8 mouse cellular contexts compared by ENCODE assay signal in the genomic region with DNA sequence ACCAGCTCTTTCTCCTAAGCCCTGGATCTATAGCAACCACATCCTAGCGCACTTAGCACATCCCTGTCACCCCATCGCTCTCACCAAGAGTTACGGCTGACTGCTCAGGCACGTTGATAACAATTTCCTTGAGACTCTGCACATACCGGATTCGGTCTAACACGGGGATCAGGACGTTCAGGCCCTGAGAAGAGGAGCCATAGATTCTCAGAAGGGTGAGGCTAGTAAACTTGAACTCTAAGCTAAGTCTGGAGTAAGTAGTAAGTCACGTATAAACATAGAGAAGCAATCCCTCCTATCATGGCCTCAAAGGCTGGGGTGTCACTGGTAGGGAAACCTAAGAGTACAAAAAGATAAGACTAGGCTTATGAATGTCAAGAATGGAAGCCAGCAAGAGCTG. TPM values are rescaled to one million over a fixed set of nuclear protein-coding genes. Genes with fewer than 3 reads are reported as not detected.
DNase-seq lines count a peak whose midpoint lies in the region; ATAC-seq and TF ChIP-seq lines count a peak whose summit lies in the region.

No protein-coding gene starts in this region.

- peaks cover 7% of the 10 kb centered on the region; the same call in 1 of the 2 replicates for H3K36me3 ChIP-seq in liver, adult 2 months (ENCODE audit: control insufficient read depth, insufficient read depth, low read length)
- H3K36me3 ChIP-seq in embryonic facial prominence, embryonic 14.5 days (ENCODE audit: control insufficient read depth, insufficient read depth, low read length): peaks cover 54% of the 10 kb centered on the region
- H3K36me3 ChIP-seq in intestine, embryonic 15.5 days: peaks cover 21% of the 10 kb centered on the region
- peaks cover 65% of the 10 kb centered on the region for H3K36me3 ChIP-seq in neural tube, embryonic 13.5 days

- peaks cover 6% of the 10 kb centered on the region; the same call in 1 of the 2 replicates for H3K4me1 ChIP-seq in liver, adult 2 months (ENCODE audit: control insufficient read depth, insufficient read depth, low read length)
- peaks cover 5% of the 10 kb centered on the region; the same call in 1 of the 2 replicates for H3K4me1 ChIP-seq in embryonic facial prominence, embryonic 14.5 days (ENCODE audit: control insufficient read depth, insufficient read depth, low read length)
- H3K4me1 ChIP-seq in intestine, embryonic 15.5 days (replicated peaks): peaks cover 9% of the 10 kb centered on the region
- peaks cover 26% of the 10 kb centered on the region for H3K4me1 ChIP-seq in neural tube, embryonic 13.5 days (replicated peaks)

- DNase-seq in liver, adult 2 months (ENCODE audit: extremely low read depth, low read depth, low spot score): no peak
- no peak for DNase-seq in liver
- DNase-seq in embryonic facial prominence, embryonic 14.5 days (ENCODE audit: low spot score): no peak
- no peak for DNase-seq in adrenal gland, adult 2 months
- no peak for DNase-seq in testis, postnatal 10 days (ENCODE audit: low spot score)
- no peak for DNase-seq in kidney, postnatal 4 days

- H3K9me3 ChIP-seq in embryonic facial prominence, embryonic 14.5 days (ENCODE audit: control insufficient read depth, low read length): no peaks in the 10 kb centered on the region
- H3K9me3 ChIP-seq in intestine, embryonic 15.5 days: no peaks in the 10 kb centered on the region
- no peaks in the 10 kb centered on the region for H3K9me3 ChIP-seq in neural tube, embryonic 13.5 days

- no peak for ATAC-seq in embryonic facial prominence, embryonic 14.5 days (ENCODE audit: low read depth)
- ATAC-seq in intestine, embryonic 15.5 days: no peak
- no peak for ATAC-seq in neural tube, embryonic 13.5 days (ENCODE audit: low read depth)

- TF ChIP-seq CTCF in liver, adult 2 months (IDR thresholded peaks at IDR 0.05; ENCODE audit: low read depth, low read length): no peak

- TF ChIP-seq POLR2A in liver, adult 2 months (IDR thresholded peaks at IDR 0.05; ENCODE audit: extremely low read depth, insufficient read depth, low read length): no peak

- WGBS in liver, adult 2 months: 70% methylated on average over 9 of the region's 9 CpGs
- 79% methylated on average over 9 of the region's 9 CpGs for WGBS in embryonic facial prominence, embryonic 14.5 days
- WGBS in intestine, embryonic 15.5 days: 67% methylated on average over 9 of the region's 9 CpGs
- 76% methylated on average over 9 of the region's 9 CpGs for WGBS in neural tube, embryonic 13.5 days

- peak overlapping the region; percentile 84 for H3K4me2 ChIP-seq in embryonic facial prominence, embryonic 14.5 days (ENCODE audit: low read depth, low read length)
- H3K4me2 ChIP-seq in intestine, embryonic 15.5 days (replicated peaks): peak overlapping the region; percentile 84
- peak overlapping the region; percentile 72 for H3K4me2 ChIP-seq in neural tube, embryonic 13.5 days

- peak overlapping the region; percentile 73 for H3K4me3 ChIP-seq in liver, adult 2 months (ENCODE audit: insufficient read depth, low read depth, low read length)
- H3K4me3 ChIP-seq in embryonic facial prominence, embryonic 14.5 days (ENCODE audit: low read depth, low read length): peak overlapping the region; percentile 86
- H3K4me3 ChIP-seq in intestine, embryonic 15.5 days (replicated peaks): peak overlapping the region; percentile 77
- H3K4me3 ChIP-seq in neural tube, embryonic 13.5 days: peak overlapping the region; percentile 82

- H3K27ac ChIP-seq in liver, adult 2 months (replicated peaks; ENCODE audit: insufficient read depth, low read depth, low read length): peak overlapping the region; percentile 78; the same call in 1 of the 2 replicates
- H3K27ac ChIP-seq in embryonic facial prominence, embryonic 14.5 days (replicated peaks; ENCODE audit: low read depth, low read length): peak overlapping the region; percentile 90
- peak overlapping the region; percentile 82; the same call in 1 of the 2 replicates for H3K27ac ChIP-seq in intestine, embryonic 15.5 days
- H3K27ac ChIP-seq in neural tube, embryonic 13.5 days (replicated peaks): no peak overlapping the region

- H3K27me3 ChIP-seq in liver, adult 2 months (ENCODE audit: control insufficient read depth, insufficient read depth, low read length): no peaks in the 10 kb centered on the region
- H3K27me3 ChIP-seq in embryonic facial prominence, embryonic 14.5 days (replicated peaks; ENCODE audit: control insufficient read depth, insufficient read depth, low read length): no peaks in the 10 kb centered on the region
- H3K27me3 ChIP-seq in intestine, embryonic 15.5 days (replicated peaks): no peaks in the 10 kb centered on the region
- no peaks in the 10 kb centered on the region for H3K27me3 ChIP-seq in neural tube, embryonic 13.5 days

- H3K9ac ChIP-seq in liver, adult 2 months (ENCODE audit: low read depth, low read length): peak overlapping the region; percentile 77
- peak overlapping the region; percentile 96 for H3K9ac ChIP-seq in embryonic facial prominence, embryonic 14.5 days (ENCODE audit: low read depth, low read length)
- peak overlapping the region; percentile 92 for H3K9ac ChIP-seq in intestine, embryonic 15.5 days
- H3K9ac ChIP-seq in neural tube, embryonic 13.5 days: peak overlapping the region; percentile 94

- no peaks in the 10 kb centered on the region; the same call in 1 of the 2 replicates for H3K79me2 ChIP-seq in liver, adult 2 months (ENCODE audit: control insufficient read depth, insufficient read depth, low read length)

RNA-seq across cellular contexts. Expression of gene Stoml2, which starts 1.2 kb away (rescaled TPM):
- total RNA-seq in liver, adult 2 months (2014; rRNA removed): 92.2 and 108 TPM in 2 replicates
- polyA plus RNA-seq in liver, adult 2 months (2012; rRNA removed): 88.7 and 106 TPM in 2 replicates
- 285 and 305 TPM in 2 replicates for polyA plus RNA-seq in embryonic facial prominence, embryonic 14.5 days (2014; fragmentation: Nextera tagmentation; extraction: Ambion mirVana)
- 318 and 334 TPM in 2 replicates for polyA plus RNA-seq in intestine, embryonic 15.5 days (2015; fragmentation: Nextera tagmentation; extraction: Ambion mirVana)
- polyA plus RNA-seq in neural tube, embryonic 13.5 days (2015; fragmentation: Nextera tagmentation; extraction: Ambion mirVana): 224 and 235 TPM in 2 replicates
- 100 to 1,000 TPM; 227 to 252 TPM for total RNA-seq in adrenal gland, adult 2 months (2021)
- polyA plus RNA-seq in adrenal gland, adult 2 months (2012; rRNA removed): 192 and 291 TPM in 2 replicates

RNA-seq across cellular contexts. Expression of gene Pigo, which starts 4.7 kb away (rescaled TPM):
- 6.9 and 7.2 TPM in 2 replicates for total RNA-seq in liver, adult 2 months (2014; rRNA removed)
- polyA plus RNA-seq in liver, adult 2 months (2012; rRNA removed): 11.0 and 14.0 TPM in 2 replicates
- polyA plus RNA-seq in embryonic facial prominence, embryonic 14.5 days (2014; fragmentation: Nextera tagmentation; extraction: Ambion mirVana): 16.6 and 18.8 TPM in 2 replicates
- 22.9 and 28.2 TPM in 2 replicates for polyA plus RNA-seq in intestine, embryonic 15.5 days (2015; fragmentation: Nextera tagmentation; extraction: Ambion mirVana)
- 22.4 and 23.3 TPM in 2 replicates for polyA plus RNA-seq in neural tube, embryonic 13.5 days (2015; fragmentation: Nextera tagmentation; extraction: Ambion mirVana)
- 10 to 100 TPM; 16.5 to 20.2 TPM for total RNA-seq in adrenal gland, adult 2 months (2021)
- polyA plus RNA-seq in adrenal gland, adult 2 months (2012; rRNA removed): 21.3 and 25.4 TPM in 2 replicates

RNA-seq across cellular contexts. Expression of gene Fam214b, which starts 15.7 kb away (rescaled TPM):
- 4.0 and 4.2 TPM in 2 replicates for total RNA-seq in liver, adult 2 months (2014; rRNA removed)
- polyA plus RNA-seq in liver, adult 2 months (2012; rRNA removed): 6.2 and 7.7 TPM in 2 replicates
- 9.5 TPM in 2 replicates for polyA plus RNA-seq in embryonic facial prominence, embryonic 14.5 days (2014; fragmentation: Nextera tagmentation; extraction: Ambion mirVana)
- polyA plus RNA-seq in intestine, embryonic 15.5 days (2015; fragmentation: Nextera tagmentation; extraction: Ambion mirVana): 7.8 and 7.9 TPM in 2 replicates
- polyA plus RNA-seq in neural tube, embryonic 13.5 days (2015; fragmentation: Nextera tagmentation; extraction: Ambion mirVana): 28.4 and 29.9 TPM in 2 replicates
- total RNA-seq in adrenal gland, adult 2 months (2021): 10 to 100 TPM; 51.5 TPM
- polyA plus RNA-seq in adrenal gland, adult 2 months (2012; rRNA removed): 42.1 and 43.5 TPM in 2 replicates

RNA-seq across cellular contexts. Expression of gene Fancg, which starts 20.0 kb away (rescaled TPM):
- total RNA-seq in liver, adult 2 months (2014; rRNA removed): 1.2 and 2.1 TPM in 2 replicates
- 2.2 and 2.9 TPM in 2 replicates for polyA plus RNA-seq in liver, adult 2 months (2012; rRNA removed)
- 14.8 and 16.6 TPM in 2 replicates for polyA plus RNA-seq in embryonic facial prominence, embryonic 14.5 days (2014; fragmentation: Nextera tagmentation; extraction: Ambion mirVana)
- 15.0 and 15.2 TPM in 2 replicates for polyA plus RNA-seq in intestine, embryonic 15.5 days (2015; fragmentation: Nextera tagmentation; extraction: Ambion mirVana)
- polyA plus RNA-seq in neural tube, embryonic 13.5 days (2015; fragmentation: Nextera tagmentation; extraction: Ambion mirVana): 19.9 and 20.4 TPM in 2 replicates
- total RNA-seq in adrenal gland, adult 2 months (2021): 1 to 10 TPM; 7.7 to 8.9 TPM
- 10.8 and 13.5 TPM in 2 replicates for polyA plus RNA-seq in adrenal gland, adult 2 months (2012; rRNA removed)

RNA-seq across cellular contexts. Expression of gene Unc13b, which starts 28.4 kb away (rescaled TPM):
- total RNA-seq in liver, adult 2 months (2014; rRNA removed): 3.7 and 5.8 TPM in 2 replicates
- polyA plus RNA-seq in liver, adult 2 months (2012; rRNA removed): 0.75 and 2.6 TPM in 2 replicates
- 5.5 TPM in 2 replicates for polyA plus RNA-seq in embryonic facial prominence, embryonic 14.5 days (2014; fragmentation: Nextera tagmentation; extraction: Ambion mirVana)
- polyA plus RNA-seq in intestine, embryonic 15.5 days (2015; fragmentation: Nextera tagmentation; extraction: Ambion mirVana): 6.0 and 6.1 TPM in 2 replicates
- polyA plus RNA-seq in neural tube, embryonic 13.5 days (2015; fragmentation: Nextera tagmentation; extraction: Ambion mirVana): 15.1 and 16.5 TPM in 2 replicates
- total RNA-seq in adrenal gland, adult 2 months (2021): 10 to 100 TPM; 10.6 to 11.1 TPM
- polyA plus RNA-seq in adrenal gland, adult 2 months (2012; rRNA removed): 6.0 and 8.6 TPM in 2 replicates
